Mouse (Mus musculus): ENCODE measurements around the gene Cdkn2a. TPM values are rescaled to one million over a fixed set of nuclear protein-coding genes. Genes with fewer than 3 reads are reported as not detected.

The Cdkn2a gene
- polyA plus RNA-seq, 1 experiment, result not detected

GRCm38 (mm10) chr4:89276669-89277219 lies 17.7 kb downstream of the Cdkn2a start:
- Histone ChIP-seq H3K79me2 (ENCODE audit: control insufficient read depth, insufficient read depth) (no peaks in the 10 kb centered on the region), H3K4me3 (ENCODE audit: insufficient read depth, poor library complexity, severe bottlenecking) (no peak overlapping the region), H3ac (ENCODE audit: control insufficient read depth, insufficient read length, low read depth) (no peak overlapping the region), H3K36me3 (ENCODE audit: control insufficient read depth, insufficient read depth) (no peaks in the 10 kb centered on the region), H3K79me3 (ENCODE audit: low read depth) (no peaks in the 10 kb centered on the region), H3K27me3 (ENCODE audit: control insufficient read depth, insufficient read depth, insufficient read length) (no peaks in the 10 kb centered on the region)
- no peak for TF ChIP-seq MAX (IDR thresholded peaks at IDR 0.05)
- no peak for TF ChIP-seq CEBPB (IDR thresholded peaks at IDR 0.05; ENCODE audit: low read depth)
- TF ChIP-seq FOSL1 (IDR thresholded peaks at IDR 0.05; ENCODE audit: insufficient read depth, low read length, poor library complexity, severe bottlenecking), result no peak
- no peak for TF ChIP-seq MYOD1 (IDR thresholded peaks at IDR 0.05; ENCODE audit: control insufficient read depth, insufficient read length, low read depth)
- no peak for TF ChIP-seq USF1 (IDR thresholded peaks at IDR 0.05; ENCODE audit: low read depth)
- TF ChIP-seq MYOG (IDR thresholded peaks at IDR 0.05; ENCODE audit: control insufficient read depth, extremely low read depth, insufficient read length), result no peak
- no peak for TF ChIP-seq CTCF (IDR thresholded peaks at IDR 0.05; ENCODE audit: control insufficient read depth, insufficient read depth, insufficient read length)

DNA sequence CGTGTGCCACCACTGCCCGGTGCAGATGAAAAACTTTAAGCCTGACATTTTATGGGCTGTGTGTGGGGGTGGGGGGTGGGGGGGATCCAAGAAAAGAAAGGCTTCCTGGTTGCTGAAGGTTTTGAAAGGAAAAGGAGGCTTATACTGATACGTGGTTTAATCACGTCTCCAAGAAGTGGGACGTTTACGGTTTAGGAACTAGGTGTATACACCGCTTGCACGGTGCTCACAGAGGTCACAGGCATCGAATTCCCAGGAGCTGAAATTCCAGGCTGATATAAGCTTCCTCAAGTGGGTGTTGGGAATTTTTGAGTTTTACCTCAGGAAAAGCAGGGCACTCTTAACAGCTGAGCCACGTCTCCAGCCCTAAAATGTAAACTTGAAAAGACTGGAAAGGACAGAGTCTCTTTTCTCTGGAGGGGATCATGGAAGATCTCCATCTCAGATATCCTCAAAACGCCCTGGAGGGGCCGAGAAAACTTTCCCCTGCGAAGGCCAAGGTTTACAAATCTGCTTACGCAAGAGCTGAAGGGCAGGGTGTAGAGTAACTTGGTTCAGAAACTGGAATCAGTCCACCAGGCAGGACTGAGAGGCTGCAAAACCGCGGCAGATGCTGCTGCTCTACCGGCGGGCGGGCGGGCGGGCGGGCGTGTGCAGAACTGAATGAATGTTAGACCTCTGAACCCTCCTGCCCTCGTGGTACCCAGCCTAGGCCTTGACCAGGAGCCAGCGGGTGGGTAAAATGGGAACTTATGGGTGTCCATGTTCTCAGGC lies 18.5 kb downstream of the Cdkn2a start:
- TF ChIP-seq CTCF (IDR thresholded peaks at IDR 0.05; ENCODE audit: control insufficient read depth, insufficient read depth, insufficient read length) (no peak), USF1 (IDR thresholded peaks at IDR 0.05; ENCODE audit: low read depth) (no peak), CEBPB (IDR thresholded peaks at IDR 0.05; ENCODE audit: low read depth) (no peak), MAX (IDR thresholded peaks at IDR 0.05) (no peak), MYOG (IDR thresholded peaks at IDR 0.05; ENCODE audit: control insufficient read depth, extremely low read depth, insufficient read length) (no peak), FOSL1 (IDR thresholded peaks at IDR 0.05; ENCODE audit: insufficient read depth, low read length, poor library complexity, severe bottlenecking) (no peak), MYOD1 (IDR thresholded peaks at IDR 0.05; ENCODE audit: control insufficient read depth, insufficient read length, low read depth) (no peak)
- Histone ChIP-seq H3ac (ENCODE audit: control insufficient read depth, insufficient read length, low read depth) (no peak overlapping the region), H3K27me3 (ENCODE audit: control insufficient read depth, insufficient read depth, insufficient read length) (no peaks in the 10 kb centered on the region), H3K4me3 (ENCODE audit: insufficient read depth, poor library complexity, severe bottlenecking) (no peak overlapping the region), H3K79me2 (ENCODE audit: control insufficient read depth, insufficient read depth) (no peaks in the 10 kb centered on the region), H3K36me3 (ENCODE audit: control insufficient read depth, insufficient read depth) (no peaks in the 10 kb centered on the region), H3K79me3 (ENCODE audit: low read depth) (no peaks in the 10 kb centered on the region)

DNA sequence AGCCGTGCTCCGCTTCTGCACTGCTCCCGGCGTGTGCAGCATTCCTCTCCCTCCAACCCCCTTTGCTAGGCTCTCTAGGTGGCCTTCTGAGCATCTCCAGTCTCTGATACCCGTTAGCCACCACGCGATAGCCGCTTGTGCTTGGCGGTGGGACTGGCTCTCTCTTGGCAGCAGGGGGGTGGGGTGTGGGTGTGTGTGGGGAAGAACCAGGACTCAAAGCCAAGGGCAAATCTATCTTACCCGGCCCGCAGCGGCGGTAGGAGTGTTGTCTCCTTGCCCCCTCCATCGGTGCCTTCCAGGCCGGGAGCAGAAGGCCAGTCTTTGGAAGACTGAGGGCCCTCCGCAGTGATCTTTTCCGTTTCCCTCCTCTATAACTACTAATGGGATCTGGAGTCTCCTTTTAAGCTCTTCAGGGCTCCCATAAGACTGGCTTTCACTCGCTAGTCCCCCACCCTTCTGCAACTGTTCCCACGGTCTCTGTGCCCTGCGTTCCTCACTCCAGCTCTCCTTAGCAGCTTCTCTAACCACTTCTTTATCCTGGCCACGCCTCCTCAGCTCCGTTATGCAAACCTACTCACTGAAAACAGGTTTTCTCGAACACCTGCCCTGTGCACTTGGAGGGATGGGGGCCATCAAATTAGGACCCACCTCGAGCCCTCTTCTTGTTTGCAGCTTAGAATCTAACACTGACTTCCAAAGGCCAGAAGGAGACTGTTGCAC lies 19.5 kb downstream of the Cdkn2a start:
- Histone ChIP-seq H3K79me3 (ENCODE audit: low read depth) (no peaks in the 10 kb centered on the region), H3K36me3 (ENCODE audit: control insufficient read depth, insufficient read depth) (no peaks in the 10 kb centered on the region), H3K79me2 (ENCODE audit: control insufficient read depth, insufficient read depth) (no peaks in the 10 kb centered on the region), H3ac (ENCODE audit: control insufficient read depth, insufficient read length, low read depth) (no peak overlapping the region), H3K27me3 (ENCODE audit: control insufficient read depth, insufficient read depth, insufficient read length) (no peaks in the 10 kb centered on the region), H3K4me3 (ENCODE audit: insufficient read depth, poor library complexity, severe bottlenecking) (no peak overlapping the region)
- no peak for TF ChIP-seq MYOD1 (IDR thresholded peaks at IDR 0.05; ENCODE audit: control insufficient read depth, insufficient read length, low read depth)

DNA sequence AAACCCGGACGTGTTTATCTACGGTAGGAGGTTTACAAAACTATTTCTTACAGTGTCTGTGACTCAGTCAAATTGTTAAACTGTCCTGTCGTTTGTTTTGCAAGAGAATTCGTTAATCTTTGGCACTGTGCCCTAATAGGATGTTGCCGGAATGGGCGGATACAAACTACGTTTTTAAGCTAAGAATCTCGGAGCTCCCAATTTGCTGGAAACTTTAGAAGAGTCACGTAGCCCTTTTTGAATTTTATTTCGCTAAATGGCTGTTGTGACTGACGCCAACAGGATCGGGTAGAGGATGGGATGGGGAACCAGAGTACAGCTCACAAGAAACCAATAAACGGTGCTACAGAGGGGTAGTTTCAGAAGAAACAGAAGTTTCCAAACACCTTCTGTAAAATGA lies 20.4 kb downstream of the Cdkn2a start:
- Histone ChIP-seq H3ac (ENCODE audit: control insufficient read depth, insufficient read length, low read depth) (no peak overlapping the region), H3K79me2 (ENCODE audit: control insufficient read depth, insufficient read depth) (no peaks in the 10 kb centered on the region), H3K79me3 (ENCODE audit: low read depth) (no peaks in the 10 kb centered on the region), H3K4me3 (ENCODE audit: insufficient read depth, poor library complexity, severe bottlenecking) (no peak overlapping the region), H3K36me3 (ENCODE audit: control insufficient read depth, insufficient read depth) (no peaks in the 10 kb centered on the region), H3K27me3 (ENCODE audit: control insufficient read depth, insufficient read depth, insufficient read length) (no peaks in the 10 kb centered on the region)
- TF ChIP-seq CEBPB (IDR thresholded peaks at IDR 0.05; ENCODE audit: low read depth) (no peak), MAX (IDR thresholded peaks at IDR 0.05) (no peak), MYOG (IDR thresholded peaks at IDR 0.05; ENCODE audit: control insufficient read depth, extremely low read depth, insufficient read length) (no peak), MYOD1 (IDR thresholded peaks at IDR 0.05; ENCODE audit: control insufficient read depth, insufficient read length, low read depth) (no peak), CTCF (IDR thresholded peaks at IDR 0.05; ENCODE audit: control insufficient read depth, insufficient read depth, insufficient read length) (no peak), FOSL1 (IDR thresholded peaks at IDR 0.05; ENCODE audit: insufficient read depth, low read length, poor library complexity, severe bottlenecking) (no peak), USF1 (IDR thresholded peaks at IDR 0.05; ENCODE audit: low read depth) (no peak)

- Histone ChIP-seq H3K36me3 (ENCODE audit: control insufficient read depth, insufficient read depth) (no peaks in the 10 kb centered on the region), H3K79me3 (ENCODE audit: low read depth) (no peaks in the 10 kb centered on the region), H3K79me2 (ENCODE audit: control insufficient read depth, insufficient read depth) (no peaks in the 10 kb centered on the region), H3K4me3 (ENCODE audit: insufficient read depth, poor library complexity, severe bottlenecking) (no peak overlapping the region), H3K27me3 (ENCODE audit: control insufficient read depth, insufficient read depth, insufficient read length) (no peaks in the 10 kb centered on the region), H3ac (ENCODE audit: control insufficient read depth, insufficient read length, low read depth) (no peak overlapping the region)
- no peak for TF ChIP-seq FOSL1 (IDR thresholded peaks at IDR 0.05; ENCODE audit: insufficient read depth, low read length, poor library complexity, severe bottlenecking)
- TF ChIP-seq MYOG (IDR thresholded peaks at IDR 0.05; ENCODE audit: control insufficient read depth, extremely low read depth, insufficient read length), result no peak
- no peak for TF ChIP-seq MAX (IDR thresholded peaks at IDR 0.05)
- no peak for TF ChIP-seq USF1 (IDR thresholded peaks at IDR 0.05; ENCODE audit: low read depth)
- no peak for TF ChIP-seq CTCF (IDR thresholded peaks at IDR 0.05; ENCODE audit: control insufficient read depth, insufficient read depth, insufficient read length)
- no peak for TF ChIP-seq MYOD1 (IDR thresholded peaks at IDR 0.05; ENCODE audit: control insufficient read depth, insufficient read length, low read depth)
- no peak for TF ChIP-seq CEBPB (IDR thresholded peaks at IDR 0.05; ENCODE audit: low read depth)
Observed at GRCm38 (mm10) chr4:89273585-89273984, 20.9 kb downstream of the Cdkn2a start.
